Mouse (Mus musculus): ENCODE data around the gene Sgsm1. TPM values are rescaled to one million over a fixed set of nuclear protein-coding genes. Genes with fewer than 3 reads are reported as not detected.

The Sgsm1 gene
- polyA plus RNA-seq, 1 experiment, result 1.8 TPM

- H3K4me1 ChIP-seq (ENCODE audit: control insufficient read depth, insufficient read depth, low read length), result no peaks in the 10 kb centered on the region
- H3K27ac ChIP-seq (ENCODE audit: control insufficient read depth, insufficient read depth, low read depth, low read length), result no peak overlapping the region
- no peaks in the 10 kb centered on the region for H3K27me3 ChIP-seq (ENCODE audit: control insufficient read depth, insufficient read depth, low read length)
- no peaks in the 10 kb centered on the region for H3K36me3 ChIP-seq (ENCODE audit: control insufficient read depth, insufficient read depth, low read length)
- TF ChIP-seq CTCF (IDR thresholded peaks at IDR 0.05; ENCODE audit: control insufficient read depth, insufficient read depth, insufficient replicate concordance, low read depth, low read length), result no peak
- TF ChIP-seq POLR2A (IDR thresholded peaks at IDR 0.05; ENCODE audit: control insufficient read depth, low read depth, low read length), result no peak
- H3K4me3 ChIP-seq (ENCODE audit: control insufficient read depth, low read depth, low read length), result no peak overlapping the region
Measured at GRCm38 (mm10) chr5:113292832-113293231, 17.8 kb downstream of the Sgsm1 start.

GRCm38 (mm10) chr5:113292179-113292578, 18.4 kb downstream of the Sgsm1 start:
- TF ChIP-seq CTCF (IDR thresholded peaks at IDR 0.05; ENCODE audit: control insufficient read depth, insufficient read depth, insufficient replicate concordance, low read depth, low read length) (no peak), POLR2A (IDR thresholded peaks at IDR 0.05; ENCODE audit: control insufficient read depth, low read depth, low read length) (no peak)

GRCm38 (mm10) chr5:113291125-113291524, 19.5 kb downstream of the Sgsm1 start:
- TF ChIP-seq CTCF (IDR thresholded peaks at IDR 0.05; ENCODE audit: control insufficient read depth, insufficient read depth, insufficient replicate concordance, low read depth, low read length) (no peak), POLR2A (IDR thresholded peaks at IDR 0.05; ENCODE audit: control insufficient read depth, low read depth, low read length) (no peak)
- no peak overlapping the region for H3K4me3 ChIP-seq (ENCODE audit: control insufficient read depth, low read depth, low read length)
- peaks cover 2% of the 10 kb centered on the region; the same call in 1 of the 2 replicates for H3K4me1 ChIP-seq (ENCODE audit: control insufficient read depth, insufficient read depth, low read length)
- H3K36me3 ChIP-seq (ENCODE audit: control insufficient read depth, insufficient read depth, low read length), result no peaks in the 10 kb centered on the region
- no peaks in the 10 kb centered on the region for H3K27me3 ChIP-seq (ENCODE audit: control insufficient read depth, insufficient read depth, low read length)
- no peak overlapping the region for H3K27ac ChIP-seq (ENCODE audit: control insufficient read depth, insufficient read depth, low read depth, low read length)

More at GRCm38 (mm10) chr5:113292179-113292578, 18.4 kb downstream of the Sgsm1 start:
- Histone ChIP-seq H3K27ac (ENCODE audit: control insufficient read depth, insufficient read depth, low read depth, low read length) (no peak overlapping the region), H3K27me3 (ENCODE audit: control insufficient read depth, insufficient read depth, low read length) (no peaks in the 10 kb centered on the region), H3K4me1 (ENCODE audit: control insufficient read depth, insufficient read depth, low read length) (no peaks in the 10 kb centered on the region; the same call in 1 of the 2 replicates), H3K4me3 (ENCODE audit: control insufficient read depth, low read depth, low read length) (no peak overlapping the region), H3K36me3 (ENCODE audit: control insufficient read depth, insufficient read depth, low read length) (no peaks in the 10 kb centered on the region)

GRCm38 (mm10) chr5:113290149-113290548, 20.4 kb downstream of the Sgsm1 start:
- TF ChIP-seq POLR2A (IDR thresholded peaks at IDR 0.05; ENCODE audit: control insufficient read depth, low read depth, low read length), result no peak
- TF ChIP-seq CTCF (IDR thresholded peaks at IDR 0.05; ENCODE audit: control insufficient read depth, insufficient read depth, insufficient replicate concordance, low read depth, low read length), result no peak
- peaks cover 2% of the 10 kb centered on the region; the same call in 1 of the 2 replicates for H3K4me1 ChIP-seq (ENCODE audit: control insufficient read depth, insufficient read depth, low read length)
- no peak overlapping the region for H3K27ac ChIP-seq (ENCODE audit: control insufficient read depth, insufficient read depth, low read depth, low read length)
- H3K4me3 ChIP-seq (ENCODE audit: control insufficient read depth, low read depth, low read length), result no peak overlapping the region
- H3K27me3 ChIP-seq (ENCODE audit: control insufficient read depth, insufficient read depth, low read length), result no peaks in the 10 kb centered on the region
- H3K36me3 ChIP-seq (ENCODE audit: control insufficient read depth, insufficient read depth, low read length), result no peaks in the 10 kb centered on the region

GRCm38 (mm10) chr5:113288490-113288889, 22.1 kb downstream of the Sgsm1 start:
- H3K27ac ChIP-seq (ENCODE audit: control insufficient read depth, insufficient read depth, low read depth, low read length), result no peak overlapping the region
- H3K36me3 ChIP-seq (ENCODE audit: control insufficient read depth, insufficient read depth, low read length), result no peaks in the 10 kb centered on the region
- H3K27me3 ChIP-seq (ENCODE audit: control insufficient read depth, insufficient read depth, low read length), result no peaks in the 10 kb centered on the region
- H3K4me3 ChIP-seq (ENCODE audit: control insufficient read depth, low read depth, low read length), result no peak overlapping the region
- peaks cover 2% of the 10 kb centered on the region; the same call in 1 of the 2 replicates for H3K4me1 ChIP-seq (ENCODE audit: control insufficient read depth, insufficient read depth, low read length)
- TF ChIP-seq CTCF (IDR thresholded peaks at IDR 0.05; ENCODE audit: control insufficient read depth, insufficient read depth, insufficient replicate concordance, low read depth, low read length) (no peak), POLR2A (IDR thresholded peaks at IDR 0.05; ENCODE audit: control insufficient read depth, low read depth, low read length) (no peak)

GRCm38 (mm10) chr5:113287762-113288161, 22.8 kb downstream of the Sgsm1 start:
- H3K36me3 ChIP-seq (ENCODE audit: control insufficient read depth, insufficient read depth, low read length), result no peaks in the 10 kb centered on the region
- no peak overlapping the region for H3K4me3 ChIP-seq (ENCODE audit: control insufficient read depth, low read depth, low read length)
- H3K27me3 ChIP-seq (ENCODE audit: control insufficient read depth, insufficient read depth, low read length), result no peaks in the 10 kb centered on the region
- TF ChIP-seq CTCF (IDR thresholded peaks at IDR 0.05; ENCODE audit: control insufficient read depth, insufficient read depth, insufficient replicate concordance, low read depth, low read length), result no peak
- TF ChIP-seq POLR2A (IDR thresholded peaks at IDR 0.05; ENCODE audit: control insufficient read depth, low read depth, low read length), result no peak
- peaks cover 2% of the 10 kb centered on the region; the same call in 1 of the 2 replicates for H3K4me1 ChIP-seq (ENCODE audit: control insufficient read depth, insufficient read depth, low read length)
- no peak overlapping the region for H3K27ac ChIP-seq (ENCODE audit: control insufficient read depth, insufficient read depth, low read depth, low read length)

- no peaks in the 10 kb centered on the region for H3K27me3 ChIP-seq (ENCODE audit: control insufficient read depth, insufficient read depth, low read length)
- no peak overlapping the region; the same call in 1 of the 2 replicates for H3K4me3 ChIP-seq (ENCODE audit: control insufficient read depth, low read depth, low read length)
Measured at GRCm38 (mm10) chr5:113286591-113287520, 23.7 kb downstream of the Sgsm1 start.

More at GRCm38 (mm10) chr5:113286591-113287520, 23.7 kb downstream of the Sgsm1 start:
- TF ChIP-seq POLR2A (IDR thresholded peaks at IDR 0.05; ENCODE audit: control insufficient read depth, low read depth, low read length) (no peak), CTCF (IDR thresholded peaks at IDR 0.05; ENCODE audit: control insufficient read depth, insufficient read depth, insufficient replicate concordance, low read depth, low read length) (peak; percentile 86)
- Histone ChIP-seq H3K27ac (ENCODE audit: control insufficient read depth, insufficient read depth, low read depth, low read length) (no peak overlapping the region), H3K4me1 (ENCODE audit: control insufficient read depth, insufficient read depth, low read length) (peaks cover 2% of the 10 kb centered on the region; the same call in 1 of the 2 replicates), H3K36me3 (ENCODE audit: control insufficient read depth, insufficient read depth, low read length) (no peaks in the 10 kb centered on the region)

All from testis, adult 2 months (tissue).